Comparison of ENCODE assay signal across 19 mouse cellular contexts in the genomic region with DNA sequence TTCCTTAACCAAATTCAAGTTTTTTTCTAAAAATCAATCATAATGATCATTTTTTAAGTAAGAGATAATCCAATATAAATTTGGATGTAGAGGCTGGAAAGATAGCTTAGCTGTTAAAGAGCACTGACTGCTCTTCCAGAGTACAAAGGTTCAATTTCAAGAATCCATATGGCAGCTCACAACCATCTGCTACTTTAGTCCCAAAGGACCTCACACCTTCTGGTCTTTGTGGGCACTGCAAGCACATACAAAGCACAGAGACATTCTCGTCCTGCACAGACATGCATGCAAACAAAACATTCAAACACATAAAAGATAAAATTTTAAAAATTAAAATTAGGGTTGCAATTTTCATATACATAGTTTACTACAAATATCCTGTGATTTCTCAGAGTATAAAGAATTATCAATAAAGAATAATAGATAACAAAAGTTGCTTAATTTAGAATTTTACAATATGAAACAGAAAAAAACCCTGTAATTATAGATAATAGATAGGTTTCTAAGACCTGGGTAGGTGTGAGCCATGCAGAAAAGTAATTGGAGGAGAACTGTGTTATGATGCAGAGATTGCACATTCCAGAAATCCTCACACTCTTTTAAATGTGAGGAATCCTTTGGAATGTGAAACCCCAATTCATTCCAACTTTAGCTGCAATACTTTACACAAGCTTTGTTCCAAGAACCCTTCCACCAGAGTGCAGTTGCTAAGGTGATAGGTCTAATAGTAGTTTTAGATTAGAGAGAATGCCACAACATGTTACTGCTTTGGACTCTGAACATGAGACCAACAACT.
DNase-seq lines count a peak whose midpoint lies in the region; ATAC-seq lines count a peak whose summit lies in the region.
"Had no signal": no experiment of that assay in that cellular context is flagged by ENCODE, and none has a peak within 500 bp of the region (broad histone marks: within the 10 kb centered on the region; RNA-seq: fewer than 3 reads in every experiment).

No protein-coding gene starts in this region.

- H3K36me3 ChIP-seq in midbrain, embryonic 12.5 days = no peaks in the 10 kb centered on the region
- H3K36me3 ChIP-seq in midbrain, embryonic 13.5 days = no peaks in the 10 kb centered on the region
- H3K36me3 ChIP-seq in forebrain, embryonic 14.5 days (ENCODE audit: control insufficient read depth, insufficient read depth, low read length) = no peaks in the 10 kb centered on the region
- no peaks in the 10 kb centered on the region for H3K36me3 ChIP-seq in hindbrain, embryonic 14.5 days (replicated peaks; ENCODE audit: control insufficient read depth, insufficient read depth)
- H3K36me3 ChIP-seq: heart, embryonic 12.5 days; neural tube, embryonic 12.5 days had no signal

- H3K27me3 ChIP-seq in midbrain, embryonic 12.5 days = no peaks in the 10 kb centered on the region
- H3K27me3 ChIP-seq in midbrain, embryonic 13.5 days = no peaks in the 10 kb centered on the region
- H3K27me3 ChIP-seq in forebrain, embryonic 14.5 days (replicated peaks; ENCODE audit: control insufficient read depth, insufficient read depth, low read length) = no peaks in the 10 kb centered on the region
- no peaks in the 10 kb centered on the region for H3K27me3 ChIP-seq in hindbrain, embryonic 14.5 days (ENCODE audit: control insufficient read depth, insufficient read depth, low read length)
- H3K27me3 ChIP-seq: heart, embryonic 12.5 days; neural tube, embryonic 12.5 days had no signal

- no peak overlapping the region for H3K4me2 ChIP-seq in midbrain, embryonic 12.5 days (replicated peaks)
- H3K4me2 ChIP-seq in midbrain, embryonic 13.5 days (replicated peaks) = no peak overlapping the region
- no peak overlapping the region for H3K4me2 ChIP-seq in forebrain, embryonic 14.5 days (ENCODE audit: low read length)
- H3K4me2 ChIP-seq in hindbrain, embryonic 14.5 days (replicated peaks) = no peak overlapping the region
- H3K4me2 ChIP-seq: heart, embryonic 12.5 days; neural tube, embryonic 12.5 days had no signal

- H3K9me3 ChIP-seq in midbrain, embryonic 12.5 days = no peaks in the 10 kb centered on the region
- no peaks in the 10 kb centered on the region for H3K9me3 ChIP-seq in midbrain, embryonic 13.5 days
- H3K9me3 ChIP-seq in forebrain, embryonic 14.5 days (replicated peaks; ENCODE audit: control insufficient read depth, low read length) = no peaks in the 10 kb centered on the region
- no peaks in the 10 kb centered on the region for H3K9me3 ChIP-seq in hindbrain, embryonic 14.5 days (ENCODE audit: control insufficient read depth, low read length)
- H3K9me3 ChIP-seq: heart, embryonic 12.5 days; neural tube, embryonic 12.5 days had no signal

- peak; percentile 1 to 36 for DNase-seq in cerebellum, postnatal 36 days
- peak; percentile 71 for DNase-seq in forebrain, embryonic 14.5 days (ENCODE audit: low spot score)
- DNase-seq in hindbrain, embryonic 14.5 days (ENCODE audit: low spot score) = peak; percentile 46
- no peak for DNase-seq in heart, postnatal 10 days
- no peak for DNase-seq in kidney, postnatal 36 days
- DNase-seq: adrenal gland, adult 8-10 months; cerebellum, adult 9-10 months; heart, postnatal 4 days; kidney, adult 11 months; kidney, postnatal 10 days; liver; lung, adult 18-20 months; thymus, postnatal 25 days had no signal

- H3K4me1 ChIP-seq in midbrain, embryonic 12.5 days = 0 out of 2 replicates have a peak, but pooled peaks cover 2% of the 10 kb centered on the region
- no peaks in the 10 kb centered on the region for H3K4me1 ChIP-seq in midbrain, embryonic 13.5 days (replicated peaks)
- no peaks in the 10 kb centered on the region for H3K4me1 ChIP-seq in forebrain, embryonic 14.5 days (ENCODE audit: control insufficient read depth, insufficient read depth, low read length)
- H3K4me1 ChIP-seq in hindbrain, embryonic 14.5 days (replicated peaks; ENCODE audit: control insufficient read depth, insufficient read depth, low read length) = no peaks in the 10 kb centered on the region
- H3K4me1 ChIP-seq: heart, embryonic 12.5 days; neural tube, embryonic 12.5 days had no signal

- ATAC-seq in cerebellum, adult (ENCODE audit: insufficient number of reproducible peaks, low FRiP score, low TSS enrichment) = no peak
- ATAC-seq in midbrain, embryonic 12.5 days (ENCODE audit: low FRiP score, low read depth) = 0 out of 2 replicates have a peak, but pooled peaks have one; percentile 58
- no peak for ATAC-seq in midbrain, embryonic 13.5 days
- peak; percentile 88; the same call in 1 of the 2 replicates for ATAC-seq in forebrain, embryonic 14.5 days
- no peak for ATAC-seq in hindbrain, embryonic 14.5 days (ENCODE audit: low FRiP score)

- 45% methylated on average over 1 of the region's 1 CpGs for WGBS in midbrain, embryonic 12.5 days
- WGBS in midbrain, embryonic 13.5 days = 55% methylated on average over 1 of the region's 1 CpGs
- 46% methylated on average over 1 of the region's 1 CpGs for WGBS in forebrain, embryonic 14.5 days
- 46% methylated on average over 1 of the region's 1 CpGs for WGBS in hindbrain, embryonic 14.5 days

- H3K4me3 ChIP-seq in midbrain, embryonic 12.5 days = no peak overlapping the region
- H3K4me3 ChIP-seq in midbrain, embryonic 13.5 days (replicated peaks) = no peak overlapping the region
- H3K4me3 ChIP-seq in forebrain, embryonic 14.5 days (ENCODE audit: low read depth, low read length) = no peak overlapping the region
- H3K4me3 ChIP-seq in hindbrain, embryonic 14.5 days (replicated peaks; ENCODE audit: low read length) = no peak overlapping the region
- H3K4me3 ChIP-seq: heart, embryonic 12.5 days; neural tube, embryonic 12.5 days had no signal

- H3K27ac ChIP-seq in midbrain, embryonic 12.5 days (replicated peaks) = no peak overlapping the region
- no peak overlapping the region for H3K27ac ChIP-seq in midbrain, embryonic 13.5 days
- H3K27ac ChIP-seq in forebrain, embryonic 14.5 days (ENCODE audit: low read depth, low read length) = no peak overlapping the region
- H3K27ac ChIP-seq in hindbrain, embryonic 14.5 days = no peak overlapping the region
- H3K27ac ChIP-seq: neural tube, embryonic 12.5 days; stomach, postnatal 0 days had no signal

- intact Hi-C loops in heart, postnatal 10 days (cut with DNase I) = no loop called here

- H3K9ac ChIP-seq in midbrain, embryonic 12.5 days (replicated peaks) = no peak overlapping the region
- H3K9ac ChIP-seq in midbrain, embryonic 13.5 days (replicated peaks) = no peak overlapping the region
- no peak overlapping the region for H3K9ac ChIP-seq in forebrain, embryonic 14.5 days (ENCODE audit: low read length)
- H3K9ac ChIP-seq in hindbrain, embryonic 14.5 days = no peak overlapping the region
- H3K9ac ChIP-seq: heart, embryonic 12.5 days; neural tube, embryonic 12.5 days had no signal

Comparison
In these comparisons a context has a peak if more than half of its experiments do, and no peak if none do; other contexts are left out.
1. ATAC-seq: peak in midbrain, embryonic 12.5 days (single experiment) and forebrain, embryonic 14.5 days (single experiment); none in cerebellum, adult (single experiment), midbrain, embryonic 13.5 days (single experiment) and hindbrain, embryonic 14.5 days (single experiment).
2. DNase-seq: peak in cerebellum, postnatal 36 days (2 of 2), forebrain, embryonic 14.5 days (single experiment) and hindbrain, embryonic 14.5 days (single experiment); none in heart, postnatal 10 days (0 of 2) and kidney, postnatal 36 days (0 of 2).